Mouse (Mus musculus): ENCODE results near the gene Itsn1.
A peak's percentile ranks its signal among the peaks of the same experiment; 100 is the strongest.

The Itsn1 gene

GRCm38 (mm10) chr16:91846089-91846741 lies 117.1 kb downstream of the Itsn1 start:
- no peak for DNase-seq (ENCODE audit: low spot score in 2 of 2)

DNA sequence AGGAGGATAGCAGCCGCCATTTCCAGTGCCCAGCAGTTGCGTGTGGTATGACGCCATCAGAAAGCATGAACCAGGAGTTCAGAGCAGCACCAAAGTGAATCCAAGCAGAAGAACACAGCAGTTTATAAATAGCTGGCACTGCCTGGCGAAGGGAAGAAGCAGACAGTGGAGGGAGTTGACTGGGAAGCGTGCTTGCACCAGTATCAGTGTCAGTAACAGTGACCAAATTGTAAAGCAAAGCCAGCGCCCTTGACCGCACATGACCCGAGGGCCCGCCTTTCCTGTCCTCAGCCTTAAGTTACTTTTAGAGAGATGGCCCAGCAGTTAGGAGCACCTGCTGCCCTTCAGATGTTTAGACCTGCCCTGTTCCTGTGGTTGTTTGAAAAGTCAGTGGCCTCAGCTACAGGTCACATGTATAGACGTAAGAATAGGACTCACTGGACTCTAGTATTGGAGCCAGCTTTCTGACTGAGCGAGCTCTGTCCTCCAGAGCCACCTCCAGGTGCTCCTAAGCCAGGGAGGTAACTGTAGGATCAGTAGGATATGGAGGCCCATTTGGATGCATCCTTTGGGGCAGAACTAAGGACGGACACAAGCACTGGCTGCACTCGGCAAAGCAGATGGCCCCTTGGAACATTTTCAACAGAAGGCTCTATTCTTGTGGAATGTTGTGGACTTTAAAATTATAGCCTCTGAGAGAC lies 118.6 kb downstream of the Itsn1 start:
- DNase-seq (ENCODE audit: low spot score in 2 of 2): no peak

DNA sequence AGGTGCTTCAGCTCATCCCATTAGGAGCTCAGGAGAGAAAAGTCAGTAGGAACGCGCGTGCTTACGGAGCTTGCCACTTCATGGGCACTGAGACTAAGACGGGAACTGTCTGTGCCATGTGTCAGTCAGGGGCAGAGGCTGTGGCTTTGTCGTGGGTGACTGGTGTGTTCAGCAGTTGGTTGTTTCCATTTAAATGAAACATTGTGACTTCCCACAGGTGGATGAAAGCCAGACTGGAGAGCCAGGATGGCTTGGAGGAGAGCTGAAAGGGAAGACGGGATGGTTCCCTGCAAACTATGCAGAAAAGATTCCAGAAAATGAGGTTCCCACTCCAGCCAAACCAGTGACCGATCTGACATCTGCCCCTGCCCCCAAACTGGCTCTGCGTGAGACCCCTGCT lies 119.4 kb downstream of the Itsn1 start:
- DNase-seq (ENCODE audit: low spot score in 2 of 2): no peak

GRCm38 (mm10) chr16:91848906-91849603 lies 120.0 kb downstream of the Itsn1 start:
- DNase-seq (ENCODE audit: low spot score in 2 of 2): peak in 1 of 2 experiments; percentile 47

GRCm38 (mm10) chr16:91850175-91850574 lies 121.1 kb downstream of the Itsn1 start:
- no peak for DNase-seq (ENCODE audit: low spot score in 2 of 2)

DNA sequence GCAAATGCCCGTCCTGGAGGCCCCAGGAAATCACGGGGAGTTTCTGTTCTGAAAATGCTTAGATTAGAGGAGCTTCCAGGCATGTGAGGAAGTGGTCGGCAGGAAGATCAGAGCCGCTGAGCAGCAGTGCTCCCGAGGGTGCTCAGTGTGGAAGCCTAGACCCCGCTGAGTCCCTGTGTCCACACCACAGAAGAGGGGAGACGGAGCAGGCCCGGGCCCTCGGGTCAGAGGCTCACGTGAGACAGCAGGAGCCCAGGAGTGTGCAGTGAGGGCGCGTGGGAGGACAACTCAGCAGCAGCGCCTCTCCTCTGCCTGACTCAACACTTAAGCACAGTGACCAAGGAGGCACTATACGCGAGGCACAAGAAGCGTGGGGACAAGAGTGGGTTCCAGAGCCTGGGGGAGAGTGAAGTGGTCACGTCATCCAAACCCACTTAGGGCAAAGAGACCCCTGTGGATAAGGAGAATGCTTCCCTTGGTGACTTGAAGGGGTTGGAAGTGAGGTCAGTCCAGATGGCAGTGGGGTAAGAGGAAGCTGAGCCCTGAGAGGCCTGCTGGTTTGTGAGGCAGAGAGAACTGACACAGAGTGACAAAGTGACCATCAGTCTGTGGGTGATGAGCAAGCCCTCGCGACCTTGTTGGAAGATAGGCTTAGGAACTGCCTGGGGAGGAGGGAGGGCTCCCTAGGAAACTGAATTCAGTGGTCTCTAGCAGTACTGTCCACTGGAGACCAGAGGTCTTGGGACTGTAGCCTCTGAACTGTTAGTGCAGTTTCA lies 122.6 kb downstream of the Itsn1 start:
- no peak for DNase-seq (ENCODE audit: low spot score in 2 of 2)

DNA sequence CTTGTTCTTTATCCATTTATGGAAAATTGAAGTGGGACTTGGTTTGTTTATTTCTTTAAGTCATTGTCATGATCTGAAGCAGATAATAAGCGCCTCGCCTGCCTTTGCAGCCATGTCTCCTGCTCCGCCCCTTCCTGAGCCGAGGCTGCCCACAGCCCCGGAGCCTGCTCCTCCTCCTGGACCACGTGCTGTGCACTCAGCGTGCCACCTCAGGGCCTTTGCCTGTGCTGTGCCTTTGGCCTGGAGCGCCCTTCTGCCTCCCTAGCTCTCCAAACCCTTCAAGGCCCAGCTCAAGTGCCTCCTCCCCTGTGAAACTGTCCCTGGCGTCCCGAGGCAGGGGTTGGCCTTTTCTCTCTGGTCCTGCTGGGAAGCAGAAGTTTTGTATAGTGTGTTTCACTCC lies 123.7 kb downstream of the Itsn1 start:
- DNase-seq (ENCODE audit: low spot score in 2 of 2): no peak

DNA sequence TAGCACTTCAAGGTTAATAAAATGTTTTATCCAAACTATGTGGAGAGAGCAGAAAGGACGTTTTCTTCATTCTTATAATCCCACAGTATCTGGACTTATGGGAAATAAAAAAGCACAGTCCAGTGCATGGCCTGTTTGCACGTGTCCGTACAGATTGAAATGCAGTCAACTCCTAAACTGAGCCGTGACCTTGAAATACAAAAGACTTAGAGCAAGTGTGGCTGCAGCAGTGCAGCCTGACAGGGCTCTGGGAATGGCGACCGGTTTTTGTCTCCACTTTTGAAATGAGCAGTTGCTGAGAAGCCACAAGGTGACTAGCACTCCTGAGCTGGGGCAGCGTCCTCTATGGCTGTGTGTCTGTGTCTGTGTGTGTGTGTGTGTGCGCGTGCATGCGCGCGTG lies 124.1 kb downstream of the Itsn1 start:
- no peak for DNase-seq (ENCODE audit: low spot score in 2 of 2)

DNA sequence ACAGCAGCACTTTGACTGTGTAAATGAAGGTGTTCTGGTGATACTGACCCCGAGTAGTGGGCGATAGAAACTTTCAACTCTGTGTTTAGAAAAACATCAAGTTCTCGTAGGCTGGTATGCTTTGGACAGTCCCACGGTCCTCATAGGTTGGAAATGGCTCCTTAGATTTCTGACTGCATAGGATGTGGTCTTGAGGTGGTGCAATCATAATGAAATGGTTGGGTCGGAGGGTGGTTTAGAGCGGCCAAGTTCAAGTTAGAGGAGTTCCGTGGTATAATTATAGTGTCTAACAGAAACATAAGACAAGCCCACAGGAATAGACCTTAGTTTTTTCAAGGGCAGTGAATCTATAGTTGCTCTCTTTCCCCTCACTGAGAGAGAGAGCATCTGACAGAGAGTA lies 129.6 kb downstream of the Itsn1 start:
- DNase-seq (ENCODE audit: low spot score in 2 of 2): no peak

DNA sequence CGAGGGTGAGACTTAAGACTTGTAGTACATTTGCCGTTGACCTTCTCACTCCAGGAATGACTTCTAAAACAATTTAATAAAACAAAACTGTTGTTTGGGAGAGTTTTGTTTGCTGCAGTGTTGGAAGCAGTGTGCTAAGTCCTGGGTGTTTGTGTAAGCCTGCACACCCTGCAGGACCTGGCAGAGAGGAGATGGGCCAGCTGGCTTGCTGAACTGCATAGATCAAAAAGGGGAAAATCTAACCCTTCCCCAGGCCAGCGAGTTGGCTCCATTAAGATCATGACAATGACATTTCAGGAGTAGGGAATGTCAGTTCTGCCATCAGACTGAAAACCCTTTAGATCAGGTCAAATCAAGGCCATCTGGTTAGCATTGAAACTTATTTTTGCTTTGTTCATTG lies 130.1 kb downstream of the Itsn1 start:
- no peak for DNase-seq (ENCODE audit: low spot score in 2 of 2)

DNA sequence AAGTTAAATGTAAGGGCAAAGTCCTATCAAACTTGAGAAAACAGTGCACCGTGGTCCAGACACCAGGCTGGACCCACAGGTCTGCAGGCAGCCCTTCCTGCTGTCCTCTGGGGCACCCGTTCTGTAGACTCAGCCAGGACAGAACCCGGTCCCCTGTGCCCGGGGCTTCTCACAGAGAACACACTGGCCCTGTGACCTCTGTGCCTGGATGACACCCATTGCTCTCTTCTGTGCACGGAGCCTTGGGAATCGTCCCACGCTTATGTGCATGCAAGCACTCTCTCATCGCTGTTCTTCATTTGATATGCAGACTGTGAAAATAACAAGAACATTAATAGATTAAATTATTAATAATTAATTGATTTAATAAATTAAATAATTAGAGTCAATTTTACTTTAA lies 130.9 kb downstream of the Itsn1 start:
- DNase-seq (ENCODE audit: low spot score in 2 of 2): no peak

DNA sequence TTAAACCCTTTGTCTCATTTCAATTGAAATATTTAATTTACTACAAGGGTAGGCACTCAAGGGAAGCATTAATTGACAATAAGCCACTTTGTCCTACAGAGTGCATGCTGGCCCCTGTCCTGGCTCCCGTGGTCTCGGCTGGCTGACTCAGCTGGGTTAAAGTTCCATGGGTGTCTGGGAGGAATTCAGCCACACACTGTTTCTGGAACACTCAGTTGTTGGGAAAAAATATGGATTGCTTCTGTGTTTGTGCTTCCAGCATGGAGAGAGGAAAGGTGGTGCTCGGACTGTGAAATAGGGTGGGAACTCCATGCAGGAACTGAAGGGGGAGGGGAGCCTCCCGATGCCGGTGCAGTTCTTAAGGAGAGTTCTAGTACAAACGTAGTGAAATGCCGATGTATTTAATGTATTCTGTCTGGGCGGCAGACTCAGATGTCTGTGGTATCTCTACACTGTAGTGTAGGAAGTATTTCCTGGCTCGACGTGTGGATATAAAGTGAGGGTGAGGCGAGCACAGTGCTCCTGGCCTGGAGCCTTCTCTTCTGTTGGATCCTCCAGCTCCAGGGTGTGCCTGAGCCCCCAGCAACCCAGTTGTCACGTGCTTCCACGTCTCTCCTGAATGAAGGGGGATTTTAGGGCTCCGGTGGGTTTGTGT lies 131.5 kb downstream of the Itsn1 start:
- DNase-seq (ENCODE audit: low spot score in 2 of 2): peak in 1 of 2 experiments; percentile 42

GRCm38 (mm10) chr16:91861784-91862371 lies 132.8 kb downstream of the Itsn1 start:
- peak in 1 of 2 experiments; percentile 76 for DNase-seq (ENCODE audit: low spot score in 2 of 2)

DNA sequence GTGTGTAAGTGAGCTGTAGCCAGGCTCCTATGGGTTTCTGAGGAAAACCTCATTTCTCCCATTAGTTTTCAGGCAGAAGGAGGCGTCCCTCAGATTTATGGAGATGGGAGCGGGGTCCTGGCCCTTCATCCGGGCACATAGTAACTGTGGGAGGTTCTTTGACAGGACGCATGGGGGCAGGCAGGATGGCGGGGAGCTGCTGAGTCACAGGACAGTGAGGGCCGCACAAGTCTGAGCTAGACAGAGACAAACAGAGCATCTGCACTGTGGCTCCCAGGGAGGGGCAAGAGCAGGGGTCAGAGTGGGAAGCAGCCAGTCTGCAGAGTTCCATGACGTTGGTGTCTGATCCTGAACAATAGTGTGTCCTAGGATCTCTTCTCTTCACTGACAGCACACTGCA lies 133.8 kb downstream of the Itsn1 start:
- DNase-seq (ENCODE audit: low spot score in 2 of 2): no peak

DNA sequence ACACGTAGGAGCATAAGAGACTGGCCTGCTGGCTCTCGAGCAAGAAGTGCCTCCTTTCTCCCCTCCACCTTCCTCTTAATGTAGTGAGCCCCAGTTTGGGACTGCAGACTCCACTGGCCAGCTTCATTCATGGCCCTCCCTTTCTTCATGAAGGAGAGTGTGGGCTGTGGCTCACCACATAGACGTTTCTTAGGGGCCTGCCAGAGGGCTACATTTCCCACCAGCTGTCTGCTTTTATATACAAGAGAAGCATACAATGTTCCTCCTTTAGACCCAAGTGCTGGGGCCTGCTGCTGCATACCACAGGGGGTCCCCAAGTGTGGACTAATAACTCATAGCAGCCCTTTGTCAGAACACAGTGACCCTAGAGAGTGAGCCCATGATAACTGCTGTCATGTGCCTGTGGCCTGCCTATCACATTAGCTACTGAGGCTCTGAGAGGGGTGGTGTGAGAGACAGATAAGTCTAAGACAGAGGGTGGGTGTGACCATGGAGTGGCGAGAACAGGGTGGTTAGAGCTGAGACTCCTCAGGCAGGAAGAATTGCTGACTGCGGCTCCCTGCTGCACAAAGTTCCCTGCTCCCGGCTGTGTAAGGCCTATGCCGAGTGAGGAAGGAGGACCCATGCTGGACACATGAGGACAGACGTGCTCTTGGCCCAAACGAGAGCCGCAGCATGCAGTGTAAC lies 135.7 kb downstream of the Itsn1 start:
- no peak for DNase-seq (ENCODE audit: low spot score in 2 of 2)

- DNase-seq (ENCODE audit: low spot score in 2 of 2): no peak
Observed at GRCm38 (mm10) chr16:91865570-91866257, 136.6 kb downstream of the Itsn1 start.

- DNase-seq (ENCODE audit: low spot score in 2 of 2): no peak
Observed at GRCm38 (mm10) chr16:91866258-91866634, 137.2 kb downstream of the Itsn1 start.

DNA sequence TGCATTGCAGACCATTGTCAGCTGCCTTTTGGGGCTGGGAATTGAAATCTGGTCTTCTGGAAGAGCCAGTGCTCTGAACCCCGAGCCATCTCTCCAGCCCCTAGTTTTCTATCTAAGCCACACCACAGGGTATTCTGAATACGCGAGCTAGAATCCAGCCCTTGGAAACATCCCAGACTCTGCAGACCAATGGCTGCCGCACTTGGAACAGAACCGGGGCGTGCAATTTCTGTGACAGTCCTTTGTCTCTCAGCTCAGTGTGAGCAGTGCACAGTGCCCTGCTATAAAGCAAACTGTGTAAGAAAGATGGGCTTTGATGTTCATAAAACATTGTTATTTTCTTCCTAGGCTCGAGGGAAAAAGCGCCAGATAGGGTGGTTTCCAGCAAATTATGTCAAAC lies 138.6 kb downstream of the Itsn1 start:
- no peak for DNase-seq (ENCODE audit: low spot score in 2 of 2)

DNA sequence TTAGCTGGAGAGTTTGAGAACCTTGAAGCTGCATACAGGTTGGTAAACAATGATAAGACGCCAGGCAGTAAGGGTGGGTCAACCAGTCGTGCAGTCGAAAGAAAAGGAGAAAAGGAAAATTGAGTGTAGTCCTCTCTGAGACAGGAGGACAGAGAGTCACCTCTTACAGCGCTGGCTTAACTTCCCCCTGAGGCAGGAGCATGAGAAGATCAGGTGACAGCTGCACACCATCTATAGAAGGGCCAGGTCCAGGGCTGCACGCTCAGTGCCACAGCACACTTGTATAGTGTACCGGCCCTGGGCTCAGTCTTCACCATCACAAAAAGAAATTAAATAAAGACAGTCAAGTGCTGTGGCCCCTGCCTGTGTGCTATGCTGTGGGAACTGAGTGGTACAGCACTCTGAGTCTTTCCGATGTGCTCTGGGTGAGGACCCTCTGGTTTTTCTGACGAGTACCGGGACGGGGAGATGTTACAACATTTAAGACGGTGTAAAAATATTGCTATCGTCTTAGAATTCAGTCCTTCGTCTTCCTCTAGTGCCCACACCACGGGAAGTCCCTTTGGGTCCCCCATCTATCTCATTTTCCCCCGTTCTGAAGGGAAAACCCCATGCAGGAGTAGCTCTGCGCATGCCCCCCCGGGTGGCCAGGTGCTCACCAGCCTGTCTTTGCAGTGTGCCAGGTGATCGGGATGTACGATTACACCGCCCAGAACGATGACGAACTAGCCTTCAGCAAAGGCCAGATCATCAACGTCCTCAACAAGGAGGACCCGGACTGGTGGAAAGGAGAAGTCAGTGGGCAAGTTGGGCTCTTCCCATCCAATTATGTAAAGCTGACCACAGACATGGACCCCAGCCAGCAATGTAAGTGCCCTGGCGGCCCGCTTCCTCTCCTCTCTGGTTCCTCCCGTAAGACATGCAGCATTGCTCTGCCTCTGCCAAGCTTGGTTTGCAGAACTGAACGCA lies 140.1 kb downstream of the Itsn1 start:
- peak in 1 of 2 experiments; percentile 59 for DNase-seq (ENCODE audit: low spot score in 2 of 2)
